Mouse (Mus musculus): Measurements from ENCODE around the gene Cacnb1.

DNA sequence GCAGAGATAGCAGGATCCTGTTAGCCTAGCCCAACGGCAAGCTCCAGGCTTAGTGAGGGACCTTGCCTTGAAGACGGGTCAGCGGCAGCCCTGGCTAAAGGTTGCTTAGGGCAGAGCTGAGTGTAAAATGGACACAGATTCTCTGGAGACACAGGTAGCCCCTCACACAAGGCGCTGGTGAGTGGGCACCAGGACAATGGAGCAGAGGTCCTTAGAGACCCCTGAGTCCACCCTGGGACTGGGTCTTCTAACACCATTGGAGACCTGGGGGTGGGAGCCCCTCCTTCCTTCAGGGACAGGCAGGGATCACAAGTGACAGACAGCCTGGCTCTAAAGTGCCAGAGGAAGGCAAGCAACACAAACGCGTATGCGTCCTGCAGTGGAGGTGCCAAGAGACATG lies 52.1 kb downstream of the Cacnb1 start:
- TF ChIP-seq MAX (IDR thresholded peaks at IDR 0.05; ENCODE audit: low read depth) (no peak), CEBPB (IDR thresholded peaks at IDR 0.05; ENCODE audit: insufficient read depth, poor library complexity, severe bottlenecking) (no peak), POLR2A (IDR thresholded peaks at IDR 0.05; ENCODE audit: insufficient read length, low read depth) (no peak), MYOG (IDR thresholded peaks at IDR 0.05; ENCODE audit: control insufficient read depth in 1 of 3, insufficient read depth in 1 of 3, insufficient read length in 2 of 3, low read depth in 2 of 3) (no peak), POLR2AphosphoS2 (IDR thresholded peaks at IDR 0.05; ENCODE audit: insufficient read length, low read depth) (no peak), TCF12 (IDR thresholded peaks at IDR 0.05; ENCODE audit: insufficient read depth, poor library complexity, severe bottlenecking) (no peak), REST (IDR thresholded peaks at IDR 0.05; ENCODE audit: insufficient read depth, insufficient read length) (no peak)
